Mouse (Mus musculus) spleen, postnatal 36 days (tissue): ENCODE results near the gene Lhx8.

ENCODE experiments used
- DNase-seq, 2 experiments: peaks; one replicate each; pipeline ENCODE4 v3.0.0; 2022; ENCODE audit warnings: low spot score in 2 of 2, mixed read lengths in 1 of 2

Lhx8 gene

GRCm38 (mm10) chr3:154327110-154327882 lies 3.2 kb downstream of the Lhx8 start:
- DNase-seq: no peak

DNA sequence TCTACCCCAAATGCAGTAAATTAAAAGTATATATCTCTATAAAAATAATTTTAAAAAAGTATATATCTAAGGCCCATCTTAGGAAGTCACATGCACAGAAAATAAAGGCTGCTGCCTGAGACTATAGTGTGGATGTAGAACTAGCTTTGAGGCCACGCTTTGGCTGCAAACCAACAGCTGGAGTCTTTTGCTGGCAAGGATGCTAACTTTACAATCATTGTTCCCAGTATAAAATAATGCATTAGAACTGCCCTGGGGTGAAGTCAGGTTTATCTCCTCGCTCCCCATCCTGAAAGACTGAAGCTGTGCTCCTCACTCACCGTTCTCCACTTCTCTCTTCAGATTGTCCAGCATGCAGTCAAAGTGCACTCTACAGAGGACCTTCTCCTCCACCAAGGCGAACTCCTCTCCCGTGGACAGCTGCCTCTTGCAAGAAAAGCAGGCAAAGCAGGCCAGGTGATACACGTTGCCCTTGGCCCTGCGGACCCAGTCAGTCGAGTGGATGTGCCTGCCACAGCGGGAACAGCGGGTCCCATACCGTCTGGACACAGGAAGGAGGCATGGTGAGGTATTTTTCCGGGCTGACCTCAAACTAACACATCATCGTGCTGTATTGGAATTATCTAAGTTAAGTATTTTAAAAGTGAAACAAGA lies 8.4 kb downstream of the Lhx8 start:
- no peak for DNase-seq

DNA sequence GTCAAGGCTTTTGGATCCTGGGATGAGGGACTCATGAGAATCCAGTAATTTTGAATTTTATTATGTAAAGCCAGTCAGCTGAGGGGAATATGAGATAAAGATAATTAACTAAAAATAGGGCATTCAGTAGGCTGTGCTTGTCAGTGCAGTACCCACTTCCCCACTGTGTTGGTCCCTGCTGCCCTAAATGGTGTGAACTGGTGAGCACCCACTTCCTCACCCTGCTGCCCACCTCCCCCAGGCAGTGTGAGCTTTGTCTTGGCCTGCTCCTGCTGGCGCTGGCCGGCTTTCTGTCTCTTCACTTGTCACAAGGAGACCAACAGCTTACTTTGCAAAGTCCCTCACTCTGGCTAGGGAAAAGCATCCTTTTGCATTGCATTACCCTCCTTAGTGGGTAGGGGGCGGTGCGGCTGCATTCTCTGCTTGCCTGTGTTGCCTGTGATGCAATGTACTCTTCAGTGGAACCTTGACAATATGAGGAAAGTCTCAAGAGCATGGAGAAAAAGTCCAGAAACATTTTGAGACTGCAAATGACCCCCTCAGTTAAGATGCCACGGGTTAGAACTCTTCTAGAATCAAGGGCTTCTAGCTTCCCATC lies 12.7 kb downstream of the Lhx8 start:
- no peak for DNase-seq

DNA sequence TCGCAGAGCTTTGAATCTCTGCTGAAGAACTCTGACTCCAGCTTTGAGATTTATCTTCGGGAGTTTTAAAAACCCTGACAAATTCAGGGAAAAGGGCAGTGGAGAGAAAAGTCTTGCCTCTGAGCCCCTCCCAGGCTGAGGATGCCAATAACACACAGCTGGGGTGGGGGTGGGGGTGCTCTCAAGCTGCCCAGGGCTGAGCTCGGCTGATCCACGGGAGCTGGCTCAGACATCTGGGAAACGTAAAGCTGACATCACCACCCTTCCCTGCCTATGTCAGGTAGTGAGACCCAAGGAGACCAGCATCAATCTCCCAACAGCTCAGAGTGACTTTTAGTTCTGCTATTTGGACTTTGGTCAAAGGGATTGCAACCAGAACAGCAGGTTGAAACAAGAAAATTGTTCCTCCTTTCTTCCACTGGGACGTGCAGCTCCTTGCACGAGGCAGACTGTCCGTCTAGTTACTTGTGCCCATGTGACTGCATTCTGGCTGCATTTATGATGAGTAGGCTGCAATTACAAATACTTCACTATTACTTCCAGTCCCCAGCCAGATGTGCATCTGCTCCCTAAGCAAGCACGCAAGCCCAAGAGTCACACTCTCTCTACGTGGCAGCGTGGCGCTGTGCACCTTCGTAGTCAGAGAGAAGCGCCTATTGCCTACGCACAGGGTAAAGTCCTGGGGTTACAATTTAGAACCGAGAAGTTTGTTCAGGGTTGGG lies 25.1 kb downstream of the Lhx8 start:
- no peak for DNase-seq

DNA sequence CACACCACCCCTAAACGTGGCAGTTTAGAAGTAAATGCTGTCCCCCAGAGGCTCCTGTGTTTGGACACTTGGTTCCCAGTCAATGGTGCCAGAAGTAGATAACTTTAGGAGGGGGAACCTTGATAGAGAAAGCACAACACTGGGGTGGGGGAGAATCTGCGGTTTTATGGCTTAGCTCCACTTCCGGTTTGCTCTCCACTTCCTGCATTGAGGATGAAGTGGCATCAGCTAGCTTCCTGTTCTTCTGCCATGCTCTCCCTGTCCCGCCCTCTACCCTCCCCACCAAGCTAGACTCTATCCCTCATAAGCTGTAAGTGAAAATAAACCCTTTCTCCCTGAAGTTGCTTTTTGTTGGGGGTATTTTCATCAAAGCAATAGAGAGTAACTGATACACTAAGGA lies 29.4 kb downstream of the Lhx8 start:
- DNase-seq: no peak

DNA sequence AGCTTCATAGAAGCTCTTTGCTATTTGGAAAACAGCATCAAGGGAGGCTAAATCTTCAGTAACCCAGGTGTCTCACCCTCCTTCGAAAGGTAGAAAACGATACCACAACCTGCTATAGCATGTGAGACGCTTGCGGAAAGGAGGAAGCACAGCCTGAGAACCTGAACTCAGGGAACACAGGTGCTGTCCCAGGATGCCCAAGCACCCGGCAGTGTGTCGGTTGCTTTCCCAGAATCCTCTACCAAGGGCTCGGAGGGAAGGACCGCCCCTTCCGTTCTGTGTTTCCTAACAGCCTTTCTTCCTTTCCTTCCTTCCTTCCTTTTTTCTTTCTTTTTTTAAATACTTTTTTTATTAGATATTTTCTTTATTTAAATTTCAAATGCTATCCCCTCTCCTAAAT lies 30.5 kb downstream of the Lhx8 start:
- DNase-seq: no peak

DNA sequence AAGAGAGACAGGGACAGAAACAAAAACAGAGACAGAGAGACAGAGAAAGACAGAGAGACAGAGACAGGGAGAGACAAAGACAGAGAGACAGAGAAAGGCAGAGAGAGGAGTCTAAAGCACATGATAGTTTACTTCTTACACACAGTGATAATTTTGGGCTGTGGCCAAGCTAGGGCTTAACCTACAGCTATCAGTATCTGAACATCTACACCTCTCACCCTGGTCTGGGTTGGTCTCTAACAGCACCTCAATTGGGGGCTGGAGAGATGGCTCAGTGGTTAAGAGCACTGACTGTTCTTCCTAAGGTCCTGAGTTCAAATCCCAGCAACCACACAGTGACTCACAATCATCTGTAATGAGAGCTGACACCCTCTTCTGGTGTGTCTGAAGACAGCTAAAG lies 32.0 kb downstream of the Lhx8 start:
- no peak for DNase-seq

GRCm38 (mm10) chr3:154297499-154297898 lies 33.0 kb downstream of the Lhx8 start:
- no peak for DNase-seq

DNA sequence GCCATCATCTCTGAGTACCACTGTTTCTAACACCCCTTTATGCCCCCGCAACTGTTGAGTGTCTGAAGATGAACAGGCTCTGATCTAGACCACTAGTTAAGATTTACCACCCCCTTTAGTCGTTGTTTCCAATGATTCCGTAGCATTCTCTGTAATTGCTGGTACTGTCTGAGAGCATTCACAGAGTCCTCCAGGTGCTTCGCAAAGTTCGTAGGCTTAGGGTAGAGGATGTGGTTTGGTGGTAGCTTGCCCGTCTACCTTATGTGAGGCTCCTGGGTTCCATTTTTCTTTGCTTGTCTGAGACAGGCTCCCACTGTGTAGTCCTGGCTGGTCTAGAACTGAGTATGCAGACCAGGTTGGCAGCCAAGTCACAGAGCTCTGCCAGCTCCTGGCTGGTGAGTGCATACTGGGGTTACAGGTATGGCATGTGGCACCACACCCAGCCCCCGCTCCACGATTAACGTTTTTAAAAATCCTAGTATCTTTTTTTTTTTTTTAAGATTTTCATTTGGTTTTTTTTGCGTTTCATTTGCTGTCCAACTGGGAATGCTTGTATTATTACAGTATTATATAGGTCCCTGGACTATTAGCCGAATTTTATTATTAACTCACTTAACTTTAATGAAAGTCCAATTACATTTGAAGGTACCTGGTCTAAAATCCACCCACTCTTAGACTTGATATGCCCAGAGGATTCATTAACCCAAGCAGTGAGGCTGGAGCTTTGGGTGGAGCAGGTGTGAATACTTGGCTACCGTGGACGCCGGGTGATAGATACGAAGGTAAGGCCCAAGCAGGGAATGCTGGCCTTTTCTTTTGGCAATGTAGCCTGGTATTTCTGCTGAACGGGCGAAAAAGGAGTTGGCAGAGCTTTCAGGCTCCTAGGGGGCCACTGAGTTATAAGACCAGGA lies 35.3 kb downstream of the Lhx8 start:
- DNase-seq: no peak

GRCm38 (mm10) chr3:154293839-154294490 lies 36.5 kb downstream of the Lhx8 start:
- no peak for DNase-seq

- DNase-seq: no peak
Measured at GRCm38 (mm10) chr3:154292126-154292525, 38.3 kb downstream of the Lhx8 start.

DNA sequence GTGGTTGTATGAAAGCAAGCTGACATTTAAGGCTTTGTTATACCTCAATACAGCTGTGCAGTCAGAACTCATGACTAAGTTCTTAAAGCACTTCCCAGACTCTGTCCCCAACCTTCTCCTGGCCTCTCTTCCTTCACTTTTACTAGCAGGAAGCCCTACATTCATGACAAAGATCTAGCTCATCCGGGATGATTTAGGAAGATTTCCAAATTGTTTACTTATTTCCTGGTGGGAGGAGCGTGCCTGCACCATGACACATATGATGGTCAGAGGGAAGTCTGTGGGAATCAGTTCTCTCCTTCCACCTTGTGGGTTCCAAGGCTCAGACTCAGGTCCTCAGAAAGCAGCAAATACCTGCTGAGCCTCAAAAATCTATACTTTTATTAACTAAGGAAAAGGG lies 40.1 kb downstream of the Lhx8 start:
- DNase-seq: no peak

DNA sequence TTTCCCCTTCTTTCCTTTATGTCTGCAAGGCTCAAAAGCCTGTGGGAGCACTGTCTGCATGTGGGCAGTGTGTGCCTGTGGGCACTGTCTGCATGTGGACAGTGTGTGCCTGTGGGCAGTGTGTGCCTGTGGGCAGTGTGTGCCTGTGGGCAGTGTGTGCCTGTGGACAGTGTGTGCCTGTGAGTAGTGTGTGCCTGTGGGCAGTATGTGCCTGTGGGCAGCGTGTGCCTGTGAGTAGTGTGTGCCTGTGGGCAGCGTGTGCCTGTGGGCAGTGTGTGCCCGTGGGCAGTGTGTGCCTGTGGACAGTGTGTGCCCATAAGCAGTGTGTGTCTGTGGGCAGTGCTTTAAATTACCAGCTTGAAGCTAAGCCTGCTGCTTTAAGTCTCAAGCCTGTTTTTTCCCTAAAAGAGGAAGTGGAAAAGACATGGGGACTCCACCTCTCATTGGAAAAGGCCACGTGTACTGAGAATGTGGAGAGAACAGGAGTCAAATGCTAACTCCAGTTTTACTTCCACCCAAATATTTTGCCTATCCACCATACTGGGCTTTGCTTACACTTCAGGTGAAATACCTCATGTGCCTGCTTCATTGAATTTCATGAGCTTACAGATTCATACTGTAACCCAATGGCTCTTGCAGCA lies 41.9 kb downstream of the Lhx8 start:
- no peak for DNase-seq

DNA sequence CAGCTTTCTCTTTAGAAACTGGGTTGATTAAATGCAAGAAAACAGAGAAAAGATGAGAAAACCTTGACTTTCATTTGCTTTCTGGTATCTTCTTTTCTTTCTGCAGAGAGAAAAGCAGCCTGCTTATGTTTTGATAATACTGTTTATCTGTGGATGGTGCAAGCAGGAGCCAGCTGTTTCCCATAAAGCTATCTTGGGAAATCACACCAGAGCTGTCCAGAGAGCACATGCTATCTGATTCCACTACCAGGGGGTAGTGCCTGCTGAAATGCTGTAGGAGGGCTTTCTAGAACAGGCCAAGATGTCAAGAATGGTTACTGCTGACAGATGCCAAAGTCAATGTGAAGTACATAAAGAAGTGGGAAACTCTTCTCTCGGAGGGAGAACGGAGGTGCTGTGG lies 43.2 kb downstream of the Lhx8 start:
- DNase-seq: no peak

GRCm38 (mm10) chr3:154285351-154285750 lies 45.1 kb downstream of the Lhx8 start:
- DNase-seq: no peak

- DNase-seq: no peak
Measured at GRCm38 (mm10) chr3:154284260-154284659, 46.2 kb downstream of the Lhx8 start.

DNA sequence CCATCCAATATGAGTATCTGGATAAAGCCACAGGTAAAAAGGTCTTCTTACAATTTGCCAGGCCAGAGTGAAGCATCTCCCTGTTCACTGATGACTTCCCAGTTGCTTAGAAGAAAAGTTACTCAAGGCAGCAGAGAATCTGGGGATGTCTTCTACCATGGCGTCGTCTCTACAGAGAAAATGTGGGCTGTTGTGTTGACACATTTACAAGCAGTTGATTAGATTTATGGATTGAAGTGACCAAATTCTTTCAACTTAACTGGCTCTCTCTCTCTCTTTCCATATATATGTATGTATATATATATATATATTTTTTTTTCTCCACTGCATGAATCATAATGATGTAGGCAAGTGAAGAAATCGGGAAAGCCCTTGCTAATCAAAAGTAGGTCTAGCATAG lies 55.8 kb downstream of the Lhx8 start:
- no peak for DNase-seq

GRCm38 (mm10) chr3:154269757-154270366 lies 60.6 kb downstream of the Lhx8 start:
- DNase-seq: peak; percentile 2 to 4

DNA sequence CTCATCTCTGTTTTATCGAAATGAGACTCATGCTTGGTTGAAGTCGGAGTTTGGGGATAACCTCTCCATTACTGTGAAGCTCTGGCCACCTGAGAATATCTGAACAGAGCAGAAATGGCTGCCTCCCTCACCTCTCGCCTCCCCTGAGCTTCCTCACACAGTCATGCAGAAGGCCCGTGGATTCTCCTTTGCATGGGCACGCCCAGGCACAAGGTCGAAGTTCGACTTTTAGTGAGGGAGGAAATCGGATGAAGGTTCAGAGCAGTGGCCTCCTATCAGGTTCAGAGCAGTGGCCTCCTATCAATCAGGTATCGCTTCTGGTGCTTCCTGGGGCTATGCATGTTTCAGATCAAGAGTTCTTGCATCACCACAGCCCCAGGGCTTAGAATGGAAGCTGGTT lies 62.1 kb downstream of the Lhx8 start:
- DNase-seq: no peak

DNA sequence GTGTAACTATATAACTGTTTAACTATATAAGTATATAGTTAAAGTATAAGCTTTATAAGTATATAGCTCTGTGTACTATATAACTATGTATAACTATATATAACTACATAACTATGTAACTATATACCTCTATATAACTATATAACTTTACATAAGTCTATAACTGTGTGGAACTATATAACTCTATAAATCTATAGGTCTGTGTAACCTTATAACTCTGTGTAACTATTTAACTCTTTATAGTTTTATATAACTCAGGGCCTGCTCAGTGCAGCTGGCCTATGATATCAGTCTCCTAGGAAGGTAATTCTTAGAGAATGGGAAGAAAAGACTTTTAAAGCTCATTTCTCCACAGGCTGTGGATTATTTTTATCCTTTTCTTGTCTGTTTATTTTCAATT lies 73.1 kb downstream of the Lhx8 start:
- DNase-seq: no peak
